Mouse (Mus musculus) stomach, embryonic 15.5 days (tissue): ENCODE results near the gene Rbfox1. TPM values are rescaled to one million over a fixed set of nuclear protein-coding genes. Genes with fewer than 3 reads are reported as not detected.

Source experiments
- ATAC-seq: fragments of 200-750 bp; cut with Nextera tagmentation; 2 replicates; pipeline ENCODE4 v1.8.0; 2017; ENCODE audit warnings: low read depth, moderate number of reproducible peaks, moderate TSS enrichment; ENCODE audit not compliant: insufficient read depth, low FRiP score
- H3K27ac ChIP-seq: fragments of 300-500 bp; sonication (generic); 2 replicates; pipeline ENCODE4 v1.5.1; 2015; ENCODE audit warnings: mild to moderate bottlenecking, inconsistent platforms
- H3K27me3 ChIP-seq: fragments of 300-500 bp; sonication (generic); replicated peaks from 2 replicates; pipeline ENCODE4 v1.6.1; 2015; ENCODE audit warnings: inconsistent platforms
- H3K36me3 ChIP-seq: fragments of 300-500 bp; sonication (generic); 2 replicates; pipeline ENCODE4 v1.6.1; 2015; ENCODE audit warnings: inconsistent platforms
- H3K4me1 ChIP-seq: fragments of 300-500 bp; sonication (generic); 2 replicates; pipeline ENCODE4 v1.6.1; 2015; ENCODE audit warnings: inconsistent platforms
- H3K4me2 ChIP-seq: fragments of 300-500 bp; sonication (generic); 2 replicates; pipeline ENCODE4 v1.6.1; 2015; ENCODE audit warnings: mild to moderate bottlenecking, inconsistent platforms
- H3K4me3 ChIP-seq: fragments of 300-500 bp; sonication (generic); replicated peaks from 2 replicates; pipeline ENCODE4 v1.5.1; 2015; ENCODE audit warnings: inconsistent platforms
- H3K9ac ChIP-seq: fragments of 300-500 bp; sonication (generic); 2 replicates; pipeline ENCODE4 v1.6.1; 2015; ENCODE audit warnings: inconsistent platforms
- H3K9me3 ChIP-seq: fragments of 300-500 bp; sonication (generic); 2 replicates; pipeline ENCODE4 v1.6.1; 2016; ENCODE audit warnings: inconsistent platforms
- WGBS: fragments of 180-500 bp; shearing (Covaris S2); methylation state at CpG from one replicate; pipeline ENCODE4 v1.1.7; 2015; 5-methylcytosine and 5-hydroxymethylcytosine counted together
- polyA plus RNA-seq: library from polyadenylated mRNA; unstranded; fragments of >200 nt; fragmentation: Nextera tagmentation; extraction: Ambion mirVana; gene quantifications from 2 replicates; pipeline ENCODE4 v1.2.1, GENCODE M21; 2015

The Rbfox1 gene
- polyA plus RNA-seq, 1 experiment from 2014 or later = 3.5 TPM

DNA sequence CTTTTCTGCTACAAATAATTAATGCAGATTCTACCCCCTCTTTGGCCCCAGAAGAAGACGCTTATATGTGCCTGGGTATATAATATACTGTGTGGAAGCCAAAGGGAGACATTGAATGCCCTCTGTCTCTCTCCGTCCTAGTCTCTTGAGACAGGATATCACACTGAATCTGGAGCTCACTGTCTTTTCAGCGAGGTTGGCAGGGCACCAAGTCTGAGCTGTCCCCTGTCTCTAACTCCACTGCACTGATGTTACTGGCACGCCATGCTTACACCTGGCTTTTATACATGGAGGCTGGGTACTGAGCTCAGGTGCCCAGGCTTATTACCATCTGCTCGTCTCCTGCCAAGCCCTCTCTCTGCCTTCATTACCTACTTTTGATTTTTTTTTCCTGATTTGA is 1343.1 kb downstream of the Rbfox1 start:
- no peak for ATAC-seq
- H3K36me3 ChIP-seq = no peaks in the 10 kb centered on the region
- H3K4me1 ChIP-seq = no peaks in the 10 kb centered on the region
- H3K4me2 ChIP-seq = no peak overlapping the region
- no peak overlapping the region for H3K9ac ChIP-seq
- 81% methylated on average over 5 of the region's 5 CpGs for WGBS
- no peak overlapping the region for H3K27ac ChIP-seq
- no peaks in the 10 kb centered on the region for H3K27me3 ChIP-seq
- H3K9me3 ChIP-seq = no peaks in the 10 kb centered on the region
- H3K4me3 ChIP-seq = no peak overlapping the region

- Histone ChIP-seq H3K36me3 (no peaks in the 10 kb centered on the region), H3K4me1 (no peaks in the 10 kb centered on the region), H3K9ac (no peak overlapping the region), H3K4me2 (no peak overlapping the region), H3K4me3 (no peak overlapping the region), H3K27ac (no peak overlapping the region), H3K27me3 (no peaks in the 10 kb centered on the region), H3K9me3 (no peaks in the 10 kb centered on the region)
- no peak for ATAC-seq
- 64% methylated on average over 4 of the region's 4 CpGs for WGBS
Measured at GRCm38 (mm10) chr16:7229232-7229631, 1344.1 kb downstream of the Rbfox1 start.

GRCm38 (mm10) chr16:7241627-7242026 is 1356.5 kb downstream of the Rbfox1 start:
- H3K36me3 ChIP-seq = no peaks in the 10 kb centered on the region
- 69% methylated on average over 3 of the region's 3 CpGs for WGBS
- no peak for ATAC-seq

GRCm38 (mm10) chr16:7242501-7242900 is 1357.3 kb downstream of the Rbfox1 start:
- no peaks in the 10 kb centered on the region for H3K27me3 ChIP-seq
- H3K4me2 ChIP-seq = no peak overlapping the region
- no peak overlapping the region for H3K27ac ChIP-seq
- ATAC-seq = no peak
- 84% methylated on average over 3 of the region's 3 CpGs for WGBS
- no peak overlapping the region for H3K4me3 ChIP-seq
- H3K9me3 ChIP-seq = no peaks in the 10 kb centered on the region
- H3K4me1 ChIP-seq = no peaks in the 10 kb centered on the region
- H3K36me3 ChIP-seq = no peaks in the 10 kb centered on the region
- H3K9ac ChIP-seq = no peak overlapping the region

More at GRCm38 (mm10) chr16:7241627-7242026, 1356.5 kb downstream of the Rbfox1 start:
- Histone ChIP-seq H3K4me3 (no peak overlapping the region), H3K4me2 (no peak overlapping the region), H3K9me3 (no peaks in the 10 kb centered on the region), H3K9ac (no peak overlapping the region), H3K27me3 (no peaks in the 10 kb centered on the region), H3K4me1 (no peaks in the 10 kb centered on the region), H3K27ac (no peak overlapping the region)

GRCm38 (mm10) chr16:7244382-7244781 is 1359.2 kb downstream of the Rbfox1 start:
- Histone ChIP-seq H3K27ac (no peak overlapping the region), H3K9me3 (no peaks in the 10 kb centered on the region), H3K4me3 (no peak overlapping the region), H3K27me3 (no peaks in the 10 kb centered on the region), H3K36me3 (no peaks in the 10 kb centered on the region), H3K9ac (no peak overlapping the region), H3K4me1 (no peaks in the 10 kb centered on the region), H3K4me2 (no peak overlapping the region)
- 67% methylated on average over 1 of the region's 1 CpGs for WGBS
- no peak for ATAC-seq

DNA sequence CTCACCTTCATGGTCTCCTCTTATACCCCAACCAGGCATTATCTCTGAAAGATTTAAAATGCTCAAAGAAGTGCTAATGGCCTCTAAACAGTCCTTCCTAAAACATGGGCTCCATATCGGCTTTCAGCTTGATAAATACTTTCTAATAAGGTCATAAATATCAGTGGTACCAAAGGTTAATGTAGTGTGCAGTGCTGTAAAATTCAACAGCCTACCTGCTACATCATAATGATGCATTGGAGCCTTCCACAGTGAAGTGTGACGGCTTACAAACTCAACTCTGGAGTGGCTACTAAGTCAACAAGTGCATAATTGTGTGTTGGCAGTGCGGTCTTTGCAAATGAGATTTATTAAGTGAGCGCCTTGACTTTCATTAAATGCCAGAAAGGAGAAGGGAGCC is 1366.5 kb downstream of the Rbfox1 start:
- Histone ChIP-seq H3K27ac (no peak overlapping the region), H3K4me2 (no peak overlapping the region), H3K9me3 (no peaks in the 10 kb centered on the region), H3K36me3 (no peaks in the 10 kb centered on the region), H3K9ac (no peak overlapping the region), H3K27me3 (no peaks in the 10 kb centered on the region), H3K4me1 (no peaks in the 10 kb centered on the region), H3K4me3 (no peak overlapping the region)
- WGBS = 45% methylated on average over 4 of the region's 4 CpGs
- ATAC-seq = no peak

DNA sequence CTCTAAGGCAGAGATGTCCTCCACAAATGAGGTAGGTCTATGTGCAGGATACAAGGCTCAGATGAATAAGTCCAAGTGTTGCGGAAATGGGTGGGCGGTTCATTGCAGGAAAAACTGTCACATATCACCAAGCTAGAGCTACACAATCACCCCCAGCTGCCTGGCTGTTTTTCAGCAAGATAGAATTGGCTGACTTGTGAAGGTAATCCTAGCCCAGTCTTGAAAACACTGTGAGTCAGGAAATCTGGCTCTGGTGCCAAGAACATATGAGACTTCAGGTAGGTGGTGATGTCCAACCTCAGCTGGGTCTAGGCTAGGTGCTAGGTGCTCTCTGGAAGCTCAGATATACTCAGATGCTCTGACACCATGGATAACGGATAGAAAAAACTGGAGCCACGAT is 1372.2 kb downstream of the Rbfox1 start:
- no peaks in the 10 kb centered on the region for H3K4me1 ChIP-seq
- 89% methylated on average over 4 of the region's 4 CpGs for WGBS
- no peak overlapping the region for H3K9ac ChIP-seq
- H3K27me3 ChIP-seq = no peaks in the 10 kb centered on the region
- H3K4me3 ChIP-seq = no peak overlapping the region
- no peak overlapping the region for H3K4me2 ChIP-seq
- no peak for ATAC-seq
- no peaks in the 10 kb centered on the region for H3K36me3 ChIP-seq
- no peak overlapping the region for H3K27ac ChIP-seq
- no peaks in the 10 kb centered on the region for H3K9me3 ChIP-seq

DNA sequence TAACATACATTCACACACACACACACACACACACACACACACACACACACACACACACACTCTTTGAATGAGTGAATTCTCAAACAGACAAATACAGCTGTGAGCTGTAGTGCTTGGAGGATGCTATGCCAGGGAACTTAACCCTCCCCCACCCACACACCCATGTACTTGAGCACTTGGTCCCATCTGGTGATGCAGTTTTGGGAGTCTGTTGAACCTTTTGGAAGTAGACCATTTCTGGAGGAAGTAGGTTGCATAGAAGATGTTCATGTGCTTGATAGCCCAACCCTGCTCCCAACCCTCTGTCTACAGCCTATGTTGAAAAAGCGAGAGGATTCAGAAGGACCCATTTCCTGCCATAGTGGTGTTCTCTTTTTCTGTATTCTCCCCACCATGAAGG is 1378.1 kb downstream of the Rbfox1 start:
- no peak for ATAC-seq
- 85% methylated on average over 1 of the region's 1 CpGs for whole genome bisulfite sequencing
- no peaks in the 10 kb centered on the region for H3K4me1 ChIP-seq

GRCm38 (mm10) chr16:7265715-7266114 is 1380.6 kb downstream of the Rbfox1 start:
- H3K36me3 ChIP-seq = no peaks in the 10 kb centered on the region
- no peak overlapping the region for H3K27ac ChIP-seq
- no peaks in the 10 kb centered on the region for H3K27me3 ChIP-seq
- H3K4me3 ChIP-seq = no peak overlapping the region
- no peaks in the 10 kb centered on the region for H3K4me1 ChIP-seq
- no peak overlapping the region for H3K9ac ChIP-seq
- H3K4me2 ChIP-seq = no peak overlapping the region
- H3K9me3 ChIP-seq = no peaks in the 10 kb centered on the region
- no peak for ATAC-seq

More for the DNA sequence above, 1378.1 kb downstream of the Rbfox1 start:
- H3K4me3 ChIP-seq = no peak overlapping the region
- no peaks in the 10 kb centered on the region for H3K36me3 ChIP-seq
- H3K27me3 ChIP-seq = no peaks in the 10 kb centered on the region
- H3K9me3 ChIP-seq = no peaks in the 10 kb centered on the region
- no peak overlapping the region for H3K9ac ChIP-seq
- H3K27ac ChIP-seq = no peak overlapping the region
- no peak overlapping the region for H3K4me2 ChIP-seq

- Histone ChIP-seq H3K9me3 (no peaks in the 10 kb centered on the region), H3K4me2 (no peak overlapping the region), H3K27ac (no peak overlapping the region), H3K9ac (no peak overlapping the region), H3K4me1 (no peaks in the 10 kb centered on the region), H3K27me3 (no peaks in the 10 kb centered on the region), H3K4me3 (no peak overlapping the region), H3K36me3 (no peaks in the 10 kb centered on the region)
- no peak for ATAC-seq
- 80% methylated on average over 5 of the region's 5 CpGs for WGBS
Measured at GRCm38 (mm10) chr16:7275501-7275900, 1390.3 kb downstream of the Rbfox1 start.

DNA sequence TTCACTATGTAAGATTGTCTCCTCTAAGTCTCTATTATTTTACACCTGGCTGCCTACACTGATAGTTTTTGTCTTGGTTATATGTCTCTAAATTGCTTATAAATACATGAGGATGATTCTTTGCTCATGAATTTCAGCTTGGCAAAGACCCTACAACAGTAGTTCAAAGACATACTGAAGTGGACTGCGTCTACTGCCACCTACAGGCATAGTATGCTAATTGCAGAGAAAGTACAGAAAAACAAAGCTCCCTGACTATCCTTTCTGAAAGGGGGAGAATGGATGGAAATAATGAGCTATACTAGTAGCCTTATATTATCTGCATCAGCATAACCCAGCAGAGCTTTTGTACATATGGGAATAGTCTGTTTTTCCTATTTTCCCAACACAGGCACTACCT is 1390.7 kb downstream of the Rbfox1 start:
- Histone ChIP-seq H3K27me3 (no peaks in the 10 kb centered on the region), H3K4me1 (no peaks in the 10 kb centered on the region), H3K4me2 (no peak overlapping the region), H3K9me3 (no peaks in the 10 kb centered on the region), H3K4me3 (no peak overlapping the region), H3K9ac (no peak overlapping the region), H3K36me3 (no peaks in the 10 kb centered on the region), H3K27ac (no peak overlapping the region)
- no peak for ATAC-seq
- WGBS = 45% methylated on average over 1 of the region's 1 CpGs

DNA sequence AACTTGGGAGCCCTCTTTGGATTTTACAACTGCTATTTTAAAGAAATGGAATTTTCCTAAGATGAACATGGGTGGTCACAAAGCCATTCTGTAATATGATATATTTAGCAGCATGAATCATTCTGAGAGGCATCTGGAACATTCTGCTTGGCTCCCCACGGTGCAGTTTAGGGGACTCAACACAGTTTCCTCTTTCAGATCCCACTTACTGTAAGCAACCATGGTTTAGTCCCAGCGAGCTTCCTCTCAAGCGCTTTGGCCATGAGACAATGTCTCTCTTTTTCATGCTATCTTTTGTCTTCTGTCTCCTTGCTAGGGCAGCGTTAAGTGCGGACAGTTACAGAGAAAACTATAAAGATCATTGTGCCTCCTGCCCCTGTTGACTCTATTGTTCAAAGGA is 1394.4 kb downstream of the Rbfox1 start:
- Histone ChIP-seq H3K9ac (no peak overlapping the region), H3K27ac (no peak overlapping the region), H3K4me1 (no peaks in the 10 kb centered on the region), H3K27me3 (no peaks in the 10 kb centered on the region), H3K9me3 (no peaks in the 10 kb centered on the region), H3K4me3 (no peak overlapping the region), H3K4me2 (no peak overlapping the region), H3K36me3 (no peaks in the 10 kb centered on the region)
- whole genome bisulfite sequencing = 64% methylated on average over 5 of the region's 5 CpGs
- ATAC-seq = no peak

- Histone ChIP-seq H3K36me3 (no peaks in the 10 kb centered on the region), H3K9me3 (no peaks in the 10 kb centered on the region), H3K4me1 (no peaks in the 10 kb centered on the region), H3K4me3 (no peak overlapping the region), H3K4me2 (no peak overlapping the region), H3K27ac (no peak overlapping the region), H3K9ac (no peak overlapping the region), H3K27me3 (no peaks in the 10 kb centered on the region)
- 80% methylated on average over 7 of the region's 7 CpGs for WGBS
- no peak for ATAC-seq
Measured at GRCm38 (mm10) chr16:7282257-7282656, 1397.1 kb downstream of the Rbfox1 start.
